Mouse (Mus musculus) liver, adult 2 months (tissue): ENCODE measurements around the gene Dgkg.

Source experiments
- CTCF ChIP-seq: fragments of 200-500 bp; IDR thresholded peaks from 2 replicates; pipeline ENCODE4 v1.5.1; 2011; ENCODE audit warnings: low read depth, low read length, control low read depth
- POLR2A ChIP-seq: fragments of 200-500 bp; IDR thresholded peaks from 2 replicates; pipeline ENCODE4 v1.6.1; 2011; ENCODE audit warnings: low read length, control low read depth; ENCODE audit not compliant: insufficient read depth; ENCODE audit errors: extremely low read depth

DNA sequence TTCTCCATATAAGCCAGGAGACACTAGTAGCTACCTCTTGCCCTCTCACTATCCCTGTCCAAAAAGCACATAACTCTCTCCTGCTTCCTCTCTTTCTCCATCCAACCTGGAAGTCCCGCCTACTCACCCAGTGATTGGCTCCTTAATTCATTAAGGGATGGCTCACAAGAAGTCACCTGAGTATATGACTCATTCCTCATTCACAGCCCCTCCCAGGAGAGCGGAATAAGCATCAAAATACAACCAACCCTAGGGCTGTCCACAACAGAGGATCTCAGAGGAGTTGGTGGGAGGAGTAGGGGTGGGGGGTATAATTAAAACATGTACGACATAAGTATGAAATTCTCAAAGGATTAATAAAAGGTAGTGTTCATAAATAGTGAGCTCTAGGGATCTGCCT, 55.3 kb downstream of the Dgkg start:
- TF ChIP-seq POLR2A (no peak), CTCF (no peak)
